Mouse (Mus musculus) layer of hippocampus, adult 9-11 months (tissue): ENCODE results near the gene Gcnt1.

Experiments
- DNase-seq: peaks from one replicate; pipeline ENCODE4 v3.0.0; 2022

Gcnt1 gene

GRCm38 (mm10) chr19:17364741-17365140 lies 7.9 kb downstream of the Gcnt1 start:
- peak; percentile 32 for DNase-seq

DNA sequence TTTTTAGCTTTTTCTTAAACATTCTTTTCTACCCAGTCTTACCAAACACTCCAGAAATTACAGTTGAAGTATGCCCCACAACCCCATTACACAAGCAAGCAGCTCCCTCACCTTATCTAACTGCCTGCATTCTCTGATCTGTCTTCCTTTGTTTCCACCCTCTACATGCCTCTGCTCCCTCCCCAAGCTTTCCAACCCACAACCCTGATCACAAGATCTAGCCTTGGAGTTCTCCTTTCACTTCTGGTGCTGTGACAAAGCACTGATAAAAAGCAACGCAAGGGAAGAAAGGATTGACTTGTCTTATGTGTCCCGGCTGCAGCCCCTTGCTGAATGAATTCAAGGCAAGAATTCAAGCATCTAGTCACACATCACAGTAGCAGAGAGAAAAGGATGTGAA lies 11.5 kb downstream of the Gcnt1 start:
- no peak for DNase-seq

- DNase-seq = no peak
These were observed 13.2 kb downstream of the Gcnt1 start for GRCm38 (mm10) chr19:17359315-17359890.

GRCm38 (mm10) chr19:17357391-17357790 lies 15.3 kb downstream of the Gcnt1 start:
- no peak for DNase-seq

DNA sequence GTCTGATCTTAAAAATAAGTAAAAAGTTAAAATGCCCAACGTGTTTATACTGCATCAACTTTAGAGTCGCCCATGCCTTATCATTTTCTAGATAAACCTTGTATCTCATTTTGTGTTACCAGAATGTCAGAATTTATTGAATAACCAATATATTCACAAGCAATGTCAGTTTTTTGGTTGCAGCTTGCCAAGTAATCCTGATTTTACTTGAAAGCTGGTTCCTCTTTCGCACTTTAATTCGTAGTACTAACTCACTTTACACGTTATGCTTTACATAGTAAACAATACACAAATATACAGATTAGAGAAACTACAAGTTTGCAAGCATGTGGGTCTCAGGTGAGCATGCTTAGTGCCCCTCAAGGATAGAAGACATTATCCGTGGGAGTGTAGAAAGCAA lies 15.7 kb downstream of the Gcnt1 start:
- DNase-seq = no peak

DNA sequence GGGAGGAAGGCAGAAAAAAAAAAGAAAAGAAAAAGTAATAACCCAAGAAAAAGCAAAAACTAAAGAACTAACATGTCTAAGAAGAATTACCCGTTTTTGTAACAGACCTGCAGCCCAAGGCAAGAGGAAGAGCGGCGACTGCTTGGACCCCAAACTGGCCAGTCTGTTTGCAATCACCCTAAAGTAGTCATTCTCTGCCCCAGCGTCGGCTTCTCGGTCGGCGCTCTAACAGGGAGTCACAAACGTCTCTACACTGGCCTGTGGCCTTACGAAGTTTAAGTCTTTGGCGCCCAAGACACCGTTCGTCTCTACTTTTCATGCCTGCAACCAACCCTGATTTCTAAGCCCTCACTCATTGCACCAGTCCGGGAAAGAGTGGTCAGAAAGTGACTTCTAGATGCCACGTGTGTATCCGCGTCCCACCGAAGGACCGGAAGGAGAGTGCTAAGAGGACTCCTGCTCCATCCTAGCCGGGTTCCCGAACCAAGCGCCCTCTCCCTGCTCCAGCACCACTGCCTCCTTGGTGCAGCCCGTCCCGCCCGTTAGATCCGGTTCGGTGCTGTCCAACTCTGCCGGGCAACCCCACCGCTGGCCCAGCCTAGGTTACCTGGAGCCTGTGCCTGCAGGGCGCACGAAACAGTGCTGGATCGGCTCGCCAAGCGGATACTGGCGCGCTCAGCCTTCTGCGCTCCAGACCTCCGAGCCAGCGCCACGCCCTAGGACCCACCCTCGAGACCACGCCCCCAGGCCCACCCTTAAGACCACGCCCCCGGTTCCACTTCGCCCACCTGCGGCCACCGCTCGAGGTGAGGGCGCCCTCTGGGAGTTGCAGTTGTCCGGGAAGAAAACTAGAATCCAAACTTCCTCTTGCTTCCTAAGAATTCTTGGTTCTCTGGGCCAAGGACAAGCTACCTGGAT lies 16.4 kb downstream of the Gcnt1 start:
- no peak for DNase-seq

DNA sequence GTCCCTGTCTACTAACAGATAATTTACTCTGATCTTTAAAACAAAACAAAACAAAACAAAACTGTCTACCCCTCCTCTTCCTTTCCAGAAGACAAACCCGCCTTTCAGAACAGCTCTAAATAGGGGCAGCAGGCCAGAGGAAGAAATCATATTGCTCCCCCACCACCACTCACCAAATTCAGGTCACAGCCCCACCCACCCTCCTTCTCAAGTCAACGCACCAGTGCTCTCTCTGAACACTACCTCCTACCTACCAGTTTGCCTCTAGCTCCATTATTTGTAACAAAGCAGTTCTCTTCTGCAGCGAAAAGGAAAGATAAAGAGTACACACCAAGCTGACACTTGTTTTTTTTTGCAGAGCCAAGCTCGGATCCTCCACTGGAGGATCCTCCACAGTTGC lies 17.3 kb downstream of the Gcnt1 start:
- no peak for DNase-seq

DNA sequence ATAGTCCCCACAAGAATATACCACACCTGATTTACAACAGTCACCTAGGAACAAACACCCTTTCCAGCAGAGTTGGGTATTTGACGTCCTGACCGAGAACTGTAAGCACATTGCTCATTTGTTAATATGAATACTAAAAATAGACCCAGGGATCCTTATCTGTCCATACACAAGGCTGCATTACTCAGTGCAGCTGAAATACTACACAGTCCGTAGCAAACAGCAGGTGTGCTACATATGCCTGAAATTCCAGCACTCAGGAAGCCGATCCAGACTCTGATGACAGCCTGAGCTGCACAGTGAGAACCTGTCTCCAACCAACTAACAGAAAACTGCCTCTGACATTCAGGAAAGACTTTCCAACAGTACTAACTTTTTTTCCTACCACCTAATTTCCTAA lies 17.8 kb downstream of the Gcnt1 start:
- no peak for DNase-seq

GRCm38 (mm10) chr19:17354362-17354761 lies 18.3 kb downstream of the Gcnt1 start:
- DNase-seq = no peak

GRCm38 (mm10) chr19:17353727-17354126 lies 18.9 kb downstream of the Gcnt1 start:
- no peak for DNase-seq

DNA sequence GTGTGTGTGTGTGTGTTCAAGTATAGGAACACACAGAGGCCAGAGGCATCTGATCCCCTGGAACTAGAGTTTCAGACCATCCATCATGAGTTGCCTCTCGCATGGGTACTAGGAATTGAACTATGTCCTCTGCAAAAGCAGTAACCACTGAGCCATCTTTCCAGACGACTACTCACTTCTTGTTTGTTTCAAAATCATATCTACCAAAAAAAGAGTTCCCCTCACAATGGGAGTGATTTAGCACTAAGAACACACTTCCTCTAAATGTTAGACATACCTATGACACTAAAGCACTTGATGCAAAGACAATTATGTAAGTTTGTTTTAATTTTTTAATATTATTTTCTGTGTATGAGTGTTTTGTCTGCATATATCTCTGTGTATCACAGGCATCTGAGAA lies 24.8 kb downstream of the Gcnt1 start:
- DNase-seq = no peak

GRCm38 (mm10) chr19:17346716-17347474 lies 25.7 kb downstream of the Gcnt1 start:
- DNase-seq = no peak

DNA sequence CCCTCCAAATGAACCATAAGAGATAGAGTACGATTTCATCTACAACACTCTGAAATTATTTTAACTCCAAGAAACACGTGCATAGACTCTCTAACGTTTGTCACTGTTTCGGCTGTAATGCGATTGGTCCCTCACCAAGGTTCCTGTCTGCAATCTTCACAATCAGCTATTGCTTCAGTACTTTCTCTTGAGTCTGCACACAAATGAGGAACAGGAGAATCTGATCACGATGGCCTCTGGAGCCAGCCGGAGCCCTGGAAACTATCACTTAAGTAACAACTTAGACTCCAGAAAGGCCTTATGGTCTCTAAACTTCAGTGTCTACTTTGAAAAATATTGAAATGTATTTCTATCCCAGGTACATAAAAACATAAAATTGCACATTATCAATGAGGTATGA lies 27.8 kb downstream of the Gcnt1 start:
- no peak for DNase-seq

GRCm38 (mm10) chr19:17339563-17339962 lies 33.1 kb downstream of the Gcnt1 start:
- peak; percentile 60 for DNase-seq

DNA sequence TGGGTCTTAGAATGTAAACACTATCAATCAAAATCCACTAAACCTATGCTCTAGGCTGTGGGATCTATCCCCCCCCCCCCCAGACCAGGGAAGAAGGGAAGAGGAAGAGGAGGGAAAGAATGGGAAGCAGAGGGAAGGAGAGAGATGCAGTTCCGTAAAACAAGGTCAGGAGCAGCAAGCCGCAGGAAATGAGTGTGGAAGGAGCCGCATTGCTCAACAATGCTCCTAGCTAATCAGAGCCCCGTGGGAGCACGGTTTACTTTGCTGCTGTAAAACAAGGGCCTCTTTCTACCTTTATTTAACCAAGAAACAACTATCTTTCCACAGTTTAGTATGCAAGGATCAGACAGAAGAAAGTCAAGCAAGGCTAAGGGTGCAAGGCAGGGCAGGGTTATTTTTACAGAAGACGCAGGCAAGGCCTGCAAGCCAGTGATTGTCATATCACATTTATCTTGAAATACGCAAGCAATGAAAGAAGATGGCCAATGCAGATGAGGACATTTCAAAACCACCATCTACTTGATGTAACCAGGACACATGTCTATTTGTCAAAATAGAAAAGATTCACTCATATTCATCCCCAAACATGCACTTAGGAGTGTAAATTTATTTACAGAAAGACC lies 35.5 kb downstream of the Gcnt1 start:
- DNase-seq = no peak

- no peak for DNase-seq
These were observed 36.0 kb downstream of the Gcnt1 start for GRCm38 (mm10) chr19:17336646-17337045.

DNA sequence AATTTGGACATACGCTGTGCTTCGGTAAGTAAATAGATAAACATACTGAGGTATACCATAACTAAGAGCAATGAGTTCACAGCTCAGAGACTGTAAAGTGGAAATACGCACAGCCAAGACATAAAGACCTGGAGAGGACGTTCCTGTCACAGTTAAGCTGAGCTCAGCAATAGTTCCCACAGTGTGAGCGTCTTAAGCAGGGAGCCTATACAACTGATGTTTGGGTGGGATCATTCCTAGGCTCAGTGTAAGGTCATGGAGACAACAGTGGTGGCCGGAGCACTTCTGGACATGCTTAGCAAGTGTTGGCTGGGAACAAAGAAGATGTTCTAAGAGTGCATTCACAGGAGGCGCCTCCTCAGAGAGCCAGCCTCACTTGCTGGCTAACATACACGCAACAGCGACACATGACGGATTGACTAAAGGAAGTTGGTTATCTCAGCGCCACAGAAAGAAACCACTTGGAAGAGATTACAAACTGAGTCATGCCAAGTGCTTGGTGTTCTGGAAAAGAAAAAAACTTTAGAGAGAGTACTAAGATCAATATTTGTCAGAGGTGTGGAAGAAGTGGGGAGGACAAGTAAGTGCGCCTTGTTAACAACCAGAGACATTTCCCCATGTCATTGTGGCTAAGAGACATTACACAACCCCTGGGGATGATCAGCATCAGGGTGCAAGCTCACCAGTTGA lies 37.9 kb downstream of the Gcnt1 start:
- DNase-seq = no peak

GRCm38 (mm10) chr19:17333043-17333442 lies 39.6 kb downstream of the Gcnt1 start:
- no peak for DNase-seq

DNA sequence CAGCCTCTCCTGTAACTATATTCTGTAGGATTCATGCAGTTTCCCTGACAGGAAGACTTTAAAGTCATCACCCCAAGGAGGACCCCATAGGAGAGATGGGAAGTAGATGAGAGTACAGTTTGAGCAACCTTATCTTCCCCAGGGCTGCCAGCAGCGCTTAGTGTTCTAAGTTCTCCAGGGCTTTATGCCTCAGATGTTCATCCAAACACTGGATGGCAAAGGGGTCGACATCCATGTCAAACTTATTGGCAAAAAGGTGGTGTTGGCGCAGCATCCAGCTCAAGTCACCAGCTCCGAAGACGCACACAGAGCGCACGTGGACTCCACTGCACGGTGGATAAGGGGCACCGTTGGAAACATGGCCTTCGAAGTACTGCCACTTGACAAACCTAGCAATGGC lies 43.7 kb downstream of the Gcnt1 start:
- DNase-seq = no peak

DNA sequence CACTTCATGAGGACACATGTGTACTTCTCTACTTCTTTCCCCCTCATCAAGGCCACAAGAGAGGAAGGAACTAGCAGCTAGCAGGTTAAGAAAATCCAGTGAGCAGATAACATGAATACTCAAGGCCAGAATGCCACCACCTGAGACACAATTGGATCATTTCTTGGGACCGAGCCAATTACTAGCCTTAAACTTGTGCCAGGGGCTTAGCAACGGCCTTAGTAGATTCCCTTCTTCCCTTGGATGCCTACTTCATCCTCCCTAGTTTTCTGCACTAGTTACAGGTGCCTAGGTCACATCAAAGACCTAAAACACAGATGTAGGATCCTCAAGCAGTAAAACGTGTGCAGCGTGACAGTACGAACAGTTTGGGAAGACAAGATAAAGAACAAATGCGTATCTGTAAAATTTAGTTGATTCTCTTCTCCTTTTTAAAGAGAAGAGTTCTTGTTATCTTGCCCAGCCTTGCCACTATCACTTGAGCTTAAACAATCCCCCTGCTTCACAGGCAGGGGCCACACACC lies 44.7 kb downstream of the Gcnt1 start:
- no peak for DNase-seq

DNA sequence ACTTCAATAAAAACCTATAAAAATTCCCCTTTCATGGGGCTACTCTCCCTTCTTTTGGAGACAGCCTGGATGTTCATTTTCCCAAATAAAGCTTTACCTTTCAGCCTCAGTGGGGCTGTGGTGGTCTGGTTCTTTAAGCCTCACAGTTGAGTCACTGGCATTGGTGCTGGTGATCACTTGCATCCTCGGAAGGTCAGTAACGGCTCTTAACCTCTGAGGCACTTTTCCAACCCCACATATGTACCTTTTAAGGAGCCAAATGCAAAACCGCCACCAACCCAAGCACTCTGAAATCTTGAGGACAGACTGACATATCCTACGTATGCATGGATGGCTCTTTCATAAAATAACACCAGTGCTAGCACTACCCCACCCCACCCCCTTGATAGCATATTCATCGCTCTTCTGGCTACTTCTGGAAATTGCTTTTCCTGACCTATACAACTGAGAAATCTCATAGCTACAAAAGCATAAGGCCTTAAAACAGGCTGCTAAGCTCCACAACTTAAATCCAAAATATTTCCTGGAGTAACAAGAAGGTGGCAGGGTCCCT lies 48.9 kb downstream of the Gcnt1 start:
- no peak for DNase-seq
